Mouse (Mus musculus): ENCODE results near the gene Cacna2d1.

Cacna2d1 gene

GRCm38 (mm10) chr5:15983354-15983753 lies 48.9 kb downstream of the Cacna2d1 start:
- no peak for DNase-seq (ENCODE audit: low spot score)

- no peak for DNase-seq (ENCODE audit: low spot score)
Observed at GRCm38 (mm10) chr5:15985228-15985858, 50.9 kb downstream of the Cacna2d1 start.

GRCm38 (mm10) chr5:15985901-15986300 lies 51.4 kb downstream of the Cacna2d1 start:
- DNase-seq (ENCODE audit: low spot score) = no peak

- no peak for DNase-seq (ENCODE audit: low spot score)
Observed at GRCm38 (mm10) chr5:15991428-15992139, 57.1 kb downstream of the Cacna2d1 start.

GRCm38 (mm10) chr5:15993252-15993944 lies 58.9 kb downstream of the Cacna2d1 start:
- DNase-seq (ENCODE audit: low spot score) = no peak

- no peak for DNase-seq (ENCODE audit: low spot score)
Observed at GRCm38 (mm10) chr5:15997190-15997589, 62.7 kb downstream of the Cacna2d1 start.

- DNase-seq (ENCODE audit: low spot score) = no peak
Observed at GRCm38 (mm10) chr5:15997769-15998168, 63.3 kb downstream of the Cacna2d1 start.

GRCm38 (mm10) chr5:16000917-16001316 lies 66.4 kb downstream of the Cacna2d1 start:
- no peak for DNase-seq (ENCODE audit: low spot score)

GRCm38 (mm10) chr5:16002431-16003063 lies 68.1 kb downstream of the Cacna2d1 start:
- DNase-seq (ENCODE audit: low spot score) = no peak

- no peak for DNase-seq (ENCODE audit: low spot score)
Observed at GRCm38 (mm10) chr5:16004305-16004704, 69.8 kb downstream of the Cacna2d1 start.

GRCm38 (mm10) chr5:16006964-16007363 lies 72.5 kb downstream of the Cacna2d1 start:
- DNase-seq (ENCODE audit: low spot score) = no peak

- DNase-seq (ENCODE audit: low spot score) = no peak
Observed at GRCm38 (mm10) chr5:16013649-16014048, 79.2 kb downstream of the Cacna2d1 start.

GRCm38 (mm10) chr5:16014392-16014791 lies 79.9 kb downstream of the Cacna2d1 start:
- no peak for DNase-seq (ENCODE audit: low spot score)

- DNase-seq (ENCODE audit: low spot score) = no peak
Observed at GRCm38 (mm10) chr5:16024626-16025417, 90.3 kb downstream of the Cacna2d1 start.

GRCm38 (mm10) chr5:16028881-16029280 lies 94.4 kb downstream of the Cacna2d1 start:
- no peak for DNase-seq (ENCODE audit: low spot score)

GRCm38 (mm10) chr5:16029481-16029880 lies 95.0 kb downstream of the Cacna2d1 start:
- DNase-seq (ENCODE audit: low spot score) = no peak

GRCm38 (mm10) chr5:16033569-16033968 lies 99.1 kb downstream of the Cacna2d1 start:
- DNase-seq (ENCODE audit: low spot score) = no peak

- DNase-seq (ENCODE audit: low spot score) = no peak
Observed at GRCm38 (mm10) chr5:16035259-16035658, 100.8 kb downstream of the Cacna2d1 start.

GRCm38 (mm10) chr5:16045147-16045878 lies 110.8 kb downstream of the Cacna2d1 start:
- DNase-seq (ENCODE audit: low spot score) = no peak

GRCm38 (mm10) chr5:16047452-16048191 lies 113.1 kb downstream of the Cacna2d1 start:
- no peak for DNase-seq (ENCODE audit: low spot score)
